Mouse (Mus musculus) midbrain, embryonic 13.5 days (tissue): ENCODE measurements around the gene Ypel5. TPM values are rescaled to one million over a fixed set of nuclear protein-coding genes. Genes with fewer than 3 reads are reported as not detected.
A peak's percentile ranks its signal among the peaks of the same experiment; 100 is the strongest.

ENCODE experiments used
- ATAC-seq: fragments of 200-750 bp; cut with Nextera tagmentation; 2 replicates; pipeline ENCODE4 v1.8.0; 2017; ENCODE audit warnings: mild to moderate bottlenecking, moderate TSS enrichment, moderate library complexity
- H3K27ac ChIP-seq: fragments of 300-500 bp; sonication (generic); 2 replicates; pipeline ENCODE4 v1.5.1; 2015; ENCODE audit warnings: inconsistent platforms, mild to moderate bottlenecking, moderate library complexity
- H3K27me3 ChIP-seq: fragments of 300-500 bp; sonication (generic); 2 replicates; pipeline ENCODE4 v1.6.1; 2015; ENCODE audit warnings: mild to moderate bottlenecking, inconsistent platforms
- H3K36me3 ChIP-seq: fragments of 300-500 bp; sonication (generic); 2 replicates; pipeline ENCODE4 v1.6.1; 2015; ENCODE audit warnings: mild to moderate bottlenecking, inconsistent platforms
- H3K4me1 ChIP-seq: fragments of 300-500 bp; sonication (generic); replicated peaks from 2 replicates; pipeline ENCODE4 v1.6.1; 2015; ENCODE audit warnings: inconsistent platforms
- H3K4me2 ChIP-seq: fragments of 300-500 bp; sonication (generic); replicated peaks from 2 replicates; pipeline ENCODE4 v1.6.1; 2015; ENCODE audit warnings: moderate library complexity, mild to moderate bottlenecking, inconsistent platforms
- H3K4me3 ChIP-seq: fragments of 300-500 bp; sonication (generic); replicated peaks from 2 replicates; pipeline ENCODE4 v1.5.1; 2015; ENCODE audit warnings: mild to moderate bottlenecking, inconsistent platforms
- H3K9ac ChIP-seq: fragments of 300-500 bp; sonication (generic); replicated peaks from 2 replicates; pipeline ENCODE4 v1.6.1; 2015; ENCODE audit warnings: mild to moderate bottlenecking, inconsistent platforms
- H3K9me3 ChIP-seq: fragments of 300-500 bp; sonication (generic); 2 replicates; pipeline ENCODE4 v1.6.1; 2016; ENCODE audit warnings: mild to moderate bottlenecking, inconsistent platforms
- WGBS: fragments of 180-500 bp; shearing (Covaris S2); methylation state at CpG from one replicate; pipeline ENCODE4 v1.1.7; 2015; 5-methylcytosine and 5-hydroxymethylcytosine counted together
- polyA plus RNA-seq: library from polyadenylated mRNA; unstranded; fragments of >200 nt; fragmentation: Nextera tagmentation; extraction: Ambion mirVana; gene quantifications from 2 replicates; pipeline ENCODE4 v1.2.1, GENCODE M21; 2015

The Ypel5 gene
- polyA plus RNA-seq, 1 experiment from 2014 or later: 103 TPM

DNA sequence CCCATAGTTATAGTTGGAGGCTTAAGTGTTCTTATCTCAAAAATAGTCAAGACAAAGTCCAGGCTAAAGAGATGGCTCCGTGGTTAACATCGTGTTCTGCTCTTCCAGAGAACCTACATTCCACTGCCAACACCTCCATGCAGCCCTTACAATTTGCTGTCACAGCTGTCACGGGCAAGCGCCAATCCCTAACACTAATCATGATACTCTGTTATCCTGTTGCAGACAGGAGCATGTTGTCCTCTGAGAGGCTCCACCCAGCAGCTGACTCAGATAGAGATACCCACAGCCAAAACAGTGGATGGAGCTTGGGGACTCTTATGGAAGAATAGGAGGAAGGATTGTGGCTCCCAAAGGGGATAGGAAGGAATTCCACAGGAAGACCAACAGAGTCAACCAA is 15.8 kb upstream of the Ypel5 start:
- no peak overlapping the region for H3K27ac ChIP-seq
- H3K27me3 ChIP-seq: no peaks in the 10 kb centered on the region
- WGBS: 73% methylated on average over 4 of the region's 4 CpGs
- H3K4me1 ChIP-seq: no peaks in the 10 kb centered on the region
- H3K4me2 ChIP-seq: no peak overlapping the region
- H3K36me3 ChIP-seq: no peaks in the 10 kb centered on the region
- H3K4me3 ChIP-seq: no peak overlapping the region
- H3K9me3 ChIP-seq: no peaks in the 10 kb centered on the region
- H3K9ac ChIP-seq: no peak overlapping the region
- ATAC-seq: no peak

DNA sequence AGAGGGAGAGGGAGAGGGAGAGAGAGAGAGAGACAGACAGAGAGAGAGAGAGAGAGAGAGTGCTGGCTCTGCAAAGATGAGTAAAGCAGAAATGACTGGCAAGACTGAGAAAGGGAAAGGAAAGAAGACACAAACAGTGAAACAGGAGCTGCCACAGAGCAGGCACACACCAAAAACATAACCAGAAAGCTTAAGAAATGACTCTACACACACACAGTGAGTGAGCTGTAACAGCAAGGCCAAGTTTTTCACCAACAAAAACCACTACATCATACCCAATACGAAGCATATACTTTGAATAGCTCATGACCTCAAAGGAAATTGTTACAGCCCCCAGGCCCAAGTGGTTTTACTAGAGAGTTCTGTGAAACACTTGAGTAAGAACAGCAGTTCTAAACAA is 14.3 kb upstream of the Ypel5 start:
- no peak overlapping the region for H3K4me3 ChIP-seq
- WGBS: 78% methylated on average over 1 of the region's 1 CpGs
- H3K27me3 ChIP-seq: no peaks in the 10 kb centered on the region
- H3K9ac ChIP-seq: no peak overlapping the region
- no peak for ATAC-seq
- H3K36me3 ChIP-seq: no peaks in the 10 kb centered on the region
- no peak overlapping the region for H3K27ac ChIP-seq
- no peak overlapping the region for H3K4me2 ChIP-seq
- no peaks in the 10 kb centered on the region for H3K4me1 ChIP-seq
- H3K9me3 ChIP-seq: no peaks in the 10 kb centered on the region

DNA sequence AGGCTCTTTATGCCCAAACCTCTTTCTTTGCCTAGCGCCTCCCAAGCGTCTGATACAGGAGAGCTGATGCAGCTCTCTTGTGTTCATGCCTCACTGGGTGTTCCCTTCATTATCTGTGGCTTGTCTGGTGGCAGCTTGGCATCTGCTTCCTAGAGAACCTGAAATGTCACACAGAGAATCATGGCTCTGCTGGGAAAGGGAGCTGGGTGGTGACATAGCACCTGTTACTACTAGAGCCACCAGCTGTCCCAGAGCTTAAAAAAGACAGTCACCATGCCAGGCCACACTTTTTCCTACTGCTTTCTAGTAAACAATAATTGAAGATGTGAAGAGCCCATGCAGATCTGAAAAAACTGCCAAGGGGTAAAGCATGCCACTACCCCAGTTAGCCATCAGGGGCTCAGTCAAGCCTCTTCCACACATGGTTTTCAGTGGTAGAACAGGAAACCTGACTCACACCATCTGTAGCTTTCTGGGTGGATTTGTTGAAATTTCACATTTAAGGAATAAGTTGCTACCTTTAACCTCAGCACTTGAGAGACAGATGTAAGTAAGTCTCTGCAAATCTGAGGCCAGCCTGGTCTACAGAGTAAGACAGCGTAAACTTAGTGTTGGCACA is 9.2 kb upstream of the Ypel5 start:
- H3K36me3 ChIP-seq: no peaks in the 10 kb centered on the region
- H3K4me2 ChIP-seq: no peak overlapping the region
- no peak overlapping the region for H3K9ac ChIP-seq
- no peak for ATAC-seq
- H3K27me3 ChIP-seq: no peaks in the 10 kb centered on the region
- no peak overlapping the region for H3K27ac ChIP-seq
- H3K9me3 ChIP-seq: no peaks in the 10 kb centered on the region
- WGBS: 82% methylated on average over 3 of the region's 3 CpGs
- no peak overlapping the region for H3K4me3 ChIP-seq
- H3K4me1 ChIP-seq: no peaks in the 10 kb centered on the region

GRCm38 (mm10) chr17:72828027-72828678 is 8.1 kb upstream of the Ypel5 start:
- 82% methylated on average over 3 of the region's 3 CpGs for WGBS
- Histone ChIP-seq H3K27ac (no peak overlapping the region), H3K9me3 (no peaks in the 10 kb centered on the region), H3K27me3 (no peaks in the 10 kb centered on the region), H3K4me1 (no peaks in the 10 kb centered on the region), H3K4me3 (no peak overlapping the region), H3K4me2 (no peak overlapping the region), H3K9ac (no peak overlapping the region), H3K36me3 (no peaks in the 10 kb centered on the region)
- ATAC-seq: no peak

DNA sequence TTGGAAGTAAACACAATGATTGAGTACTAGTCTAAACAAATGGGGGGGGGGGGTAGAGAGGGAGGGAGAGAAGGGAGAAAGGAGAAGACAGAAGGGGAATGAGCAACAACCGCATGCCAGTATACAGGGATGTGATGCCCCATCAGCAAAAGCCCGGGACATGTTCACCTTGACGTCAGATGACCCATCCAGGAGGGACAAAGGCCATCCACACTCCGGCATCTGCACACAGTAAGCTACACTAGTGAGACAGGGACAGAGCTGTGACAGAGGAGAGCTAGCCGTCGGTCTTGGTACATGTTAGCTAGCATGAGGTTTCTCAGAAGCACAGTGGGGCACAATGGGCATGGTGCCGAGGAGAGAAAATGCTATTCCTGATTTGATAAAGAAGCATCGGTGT is 7.6 kb upstream of the Ypel5 start:
- Histone ChIP-seq H3K27ac (no peak overlapping the region), H3K4me2 (no peak overlapping the region), H3K9me3 (no peaks in the 10 kb centered on the region), H3K36me3 (no peaks in the 10 kb centered on the region), H3K27me3 (no peaks in the 10 kb centered on the region), H3K4me1 (no peaks in the 10 kb centered on the region), H3K4me3 (no peak overlapping the region), H3K9ac (no peak overlapping the region)
- WGBS: 84% methylated on average over 8 of the region's 8 CpGs
- ATAC-seq: no peak

- peak overlapping the region; percentile 70 for H3K4me2 ChIP-seq
- ATAC-seq: peak; percentile 63
- H3K36me3 ChIP-seq: no peaks in the 10 kb centered on the region
- H3K27ac ChIP-seq: peak overlapping the region; percentile 98
- peak overlapping the region; percentile 91 for H3K4me3 ChIP-seq
- no peaks in the 10 kb centered on the region for H3K27me3 ChIP-seq
- under 1% methylated on average over 71 of the region's 77 CpGs for WGBS
- peak overlapping the region; percentile 97 for H3K9ac ChIP-seq
- H3K4me1 ChIP-seq: peaks cover 17% of the 10 kb centered on the region
- H3K9me3 ChIP-seq: no peaks in the 10 kb centered on the region
These were observed 973 bp downstream of the Ypel5 start for GRCm38 (mm10) chr17:72837140-72837712.

- Histone ChIP-seq H3K9me3 (no peaks in the 10 kb centered on the region), H3K27me3 (no peaks in the 10 kb centered on the region), H3K27ac (peak overlapping the region; percentile 98), H3K9ac (peak overlapping the region; percentile 97), H3K4me3 (peak overlapping the region; percentile 91), H3K4me1 (peaks cover 17% of the 10 kb centered on the region), H3K36me3 (no peaks in the 10 kb centered on the region), H3K4me2 (peak overlapping the region; percentile 70)
- WGBS: 25% methylated on average over 8 of the region's 8 CpGs
- no peak for ATAC-seq
These were observed 1.7 kb downstream of the Ypel5 start for GRCm38 (mm10) chr17:72837824-72838474.

GRCm38 (mm10) chr17:72839000-72839399 is 2.7 kb downstream of the Ypel5 start:
- WGBS: 88% methylated on average over 2 of the region's 2 CpGs
- no peak overlapping the region for H3K9ac ChIP-seq
- no peak for ATAC-seq

GRCm38 (mm10) chr17:72844393-72844792 is 8.1 kb downstream of the Ypel5 start:
- H3K9me3 ChIP-seq: no peaks in the 10 kb centered on the region
- H3K4me1 ChIP-seq: peaks cover 4% of the 10 kb centered on the region; the same call in 1 of the 2 replicates
- WGBS: 94% methylated on average over 6 of the region's 6 CpGs
- no peak overlapping the region for H3K4me3 ChIP-seq
- H3K4me2 ChIP-seq: no peak overlapping the region
- no peak for ATAC-seq
- H3K36me3 ChIP-seq: peaks cover 19% of the 10 kb centered on the region
- no peak overlapping the region for H3K9ac ChIP-seq
- H3K27me3 ChIP-seq: no peaks in the 10 kb centered on the region
- no peak overlapping the region for H3K27ac ChIP-seq

More at GRCm38 (mm10) chr17:72839000-72839399, 2.7 kb downstream of the Ypel5 start:
- Histone ChIP-seq H3K4me1 (peaks cover 17% of the 10 kb centered on the region), H3K27ac (no peak overlapping the region), H3K27me3 (no peaks in the 10 kb centered on the region), H3K4me2 (no peak overlapping the region), H3K4me3 (no peak overlapping the region), H3K36me3 (no peaks in the 10 kb centered on the region), H3K9me3 (no peaks in the 10 kb centered on the region)

DNA sequence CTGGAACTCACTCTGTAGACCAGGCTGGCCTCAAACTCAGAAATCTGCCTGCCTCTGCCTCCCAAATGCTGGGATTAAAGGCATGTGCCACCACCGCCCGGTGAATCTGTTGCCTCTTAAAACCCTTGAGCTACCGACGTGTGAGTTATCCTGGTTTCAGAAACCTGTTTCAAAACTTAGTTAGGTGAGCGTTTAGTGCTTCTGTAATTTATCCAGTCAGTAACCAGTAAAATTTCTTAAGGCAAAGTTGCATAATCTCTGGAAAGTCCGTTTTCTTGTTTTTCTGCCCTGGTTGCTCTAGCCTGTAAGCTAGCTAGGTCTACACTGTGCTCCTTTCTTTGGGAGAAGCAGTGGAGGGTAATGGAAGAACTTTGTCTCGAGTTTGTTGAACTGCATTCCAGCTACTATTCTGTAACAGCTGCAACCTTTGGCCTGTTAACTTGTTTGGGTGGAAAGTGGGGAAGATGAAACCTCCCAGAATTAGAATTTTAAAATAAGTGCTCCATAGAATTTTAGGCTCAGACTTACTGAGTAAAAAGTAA is 8.8 kb downstream of the Ypel5 start:
- no peak overlapping the region for H3K27ac ChIP-seq
- ATAC-seq: no peak
- no peaks in the 10 kb centered on the region for H3K9me3 ChIP-seq
- peaks cover 24% of the 10 kb centered on the region for H3K36me3 ChIP-seq
- H3K9ac ChIP-seq: no peak overlapping the region
- 89% methylated on average over 7 of the region's 7 CpGs for WGBS
- no peaks in the 10 kb centered on the region for H3K4me1 ChIP-seq
- no peak overlapping the region for H3K4me2 ChIP-seq
- no peaks in the 10 kb centered on the region for H3K27me3 ChIP-seq
- no peak overlapping the region for H3K4me3 ChIP-seq

DNA sequence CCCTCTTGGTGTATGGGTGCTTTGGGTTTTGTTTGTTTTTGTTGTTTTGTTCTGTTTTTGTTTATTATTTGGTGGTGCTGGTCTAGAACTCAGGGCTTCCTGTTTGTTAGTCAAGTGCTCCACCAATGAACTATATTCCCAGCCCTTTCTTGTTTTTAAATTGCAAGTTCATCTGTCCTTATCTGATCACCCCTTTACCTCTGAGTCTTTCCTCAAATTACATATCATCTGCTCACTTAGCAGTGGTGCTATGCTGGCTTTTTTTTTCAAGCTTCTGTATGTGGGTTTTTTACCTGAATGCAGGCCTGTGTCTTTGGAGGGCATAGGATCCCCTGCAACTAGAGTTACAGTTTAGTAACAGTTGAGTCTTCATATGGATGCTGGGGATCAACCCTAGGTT is 9.3 kb downstream of the Ypel5 start:
- H3K27me3 ChIP-seq: no peaks in the 10 kb centered on the region
- no peak for ATAC-seq
- H3K9ac ChIP-seq: no peak overlapping the region
- H3K27ac ChIP-seq: no peak overlapping the region
- H3K4me3 ChIP-seq: no peak overlapping the region
- peaks cover 25% of the 10 kb centered on the region for H3K36me3 ChIP-seq
- no peaks in the 10 kb centered on the region for H3K9me3 ChIP-seq
- H3K4me1 ChIP-seq: no peaks in the 10 kb centered on the region
- no peak overlapping the region for H3K4me2 ChIP-seq

DNA sequence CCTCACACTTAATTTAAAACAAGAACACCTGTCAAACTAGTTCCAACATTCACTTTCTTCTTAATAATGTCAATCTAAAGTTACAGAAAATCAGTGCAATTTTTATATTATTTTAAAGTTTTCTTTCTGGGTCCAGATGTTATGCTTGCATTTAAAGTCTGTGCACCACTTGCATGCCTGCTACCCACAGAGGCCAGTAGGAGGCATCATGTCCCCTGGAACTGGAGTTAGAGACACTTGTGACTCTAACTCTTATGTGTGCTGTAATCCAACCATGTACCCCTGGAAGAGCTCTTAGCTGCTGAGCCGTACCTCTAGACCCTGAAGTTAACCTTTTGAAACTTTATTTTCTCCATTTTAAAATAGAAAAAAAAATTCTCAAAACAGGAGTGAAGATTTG is 19.0 kb downstream of the Ypel5 start:
- Histone ChIP-seq H3K4me3 (no peak overlapping the region), H3K4me1 (no peaks in the 10 kb centered on the region), H3K9me3 (no peaks in the 10 kb centered on the region), H3K9ac (no peak overlapping the region), H3K27me3 (no peaks in the 10 kb centered on the region), H3K27ac (no peak overlapping the region), H3K4me2 (no peak overlapping the region), H3K36me3 (peaks cover 6% of the 10 kb centered on the region; the same call in 1 of the 2 replicates)
- WGBS: 85% methylated on average over 1 of the region's 1 CpGs
- ATAC-seq: no peak
